In genomic region chr10:44050913-44051312, GRCm38 (mm10) we compare ENCODE assay signal across 17 mouse cellular contexts.
"Had no signal": no experiment of that assay in that cellular context is flagged by ENCODE, and none has a peak within 500 bp of the region (broad histone marks: within the 10 kb centered on the region; RNA-seq: fewer than 3 reads in every experiment).

No protein-coding gene starts in this region.

- H3K36me3 ChIP-seq: intestine, embryonic 15.5 days; limb, embryonic 12.5 days; liver, embryonic 13.5 days; lung, embryonic 15.5 days; midbrain, embryonic 15.5 days; neural tube, embryonic 13.5 days had no signal

- H3K4me1 ChIP-seq: intestine, embryonic 15.5 days; limb, embryonic 12.5 days; liver, embryonic 13.5 days; lung, embryonic 15.5 days; megakaryocyte, embryonic 14.5 days; midbrain, embryonic 15.5 days had no signal

- H3K27ac ChIP-seq: intestine, embryonic 15.5 days; layer of hippocampus, adult 2 months; limb, embryonic 12.5 days; liver, embryonic 13.5 days; lung, embryonic 15.5 days; macrophage; midbrain, embryonic 15.5 days; neural tube, embryonic 13.5 days had no signal

- H3K9me3 ChIP-seq: intestine, embryonic 15.5 days; limb, embryonic 12.5 days; liver, embryonic 13.5 days; lung, embryonic 15.5 days; megakaryocyte, embryonic 14.5 days; midbrain, embryonic 15.5 days; neural tube, embryonic 13.5 days had no signal

- H3K4me3 ChIP-seq: intestine, embryonic 15.5 days; layer of hippocampus, adult 2 months; limb, embryonic 12.5 days; liver, embryonic 13.5 days; lung, embryonic 15.5 days; megakaryocyte, embryonic 14.5 days; midbrain, embryonic 15.5 days; neural tube, embryonic 13.5 days had no signal

- DNase-seq: kidney, adult 18-20 months; kidney, postnatal 10 days; kidney, postnatal 4 days; liver; liver, embryonic 13.5 days; liver, postnatal 0 days; lung, postnatal 14 days; retina, postnatal 1 day had no signal

- H3K4me2 ChIP-seq: intestine, embryonic 15.5 days; limb, embryonic 12.5 days; liver, embryonic 13.5 days; lung, embryonic 15.5 days; midbrain, embryonic 11.5 days; midbrain, embryonic 15.5 days; neural tube, embryonic 13.5 days had no signal

- H3K27me3 ChIP-seq: intestine, embryonic 15.5 days; limb, embryonic 12.5 days; liver, embryonic 13.5 days; lung, embryonic 15.5 days; midbrain, embryonic 15.5 days; neural tube, embryonic 13.5 days had no signal
